Mouse (Mus musculus): Measurements from ENCODE around the gene Ggt1.
"Not testable (repeated sequence)": the region's sequence is repeated elsewhere in the genome, so short reads cannot be mapped to it uniquely, and the experiment has no call there.

The Ggt1 gene

GRCm38 (mm10) chr10:75561071-75561654, at the start of gene Ggt1:
Gene Ggt1, plus strand, starts transcription at chr10:75561604.
- DNase-seq (ENCODE audit: low read depth, low spot score): no peak

GRCm38 (mm10) chr10:75511897-75512296, 49.5 kb upstream of the Ggt1 start:
- DNase-seq (ENCODE audit: low read depth, low spot score): no peak

GRCm38 (mm10) chr10:75512796-75513195, 48.6 kb upstream of the Ggt1 start:
- DNase-seq (ENCODE audit: low read depth, low spot score): no peak

GRCm38 (mm10) chr10:75513306-75514067, 47.9 kb upstream of the Ggt1 start:
- DNase-seq (ENCODE audit: low read depth, low spot score): peak; percentile 29

- no peak for DNase-seq (ENCODE audit: low read depth, low spot score)
Observed at GRCm38 (mm10) chr10:75514361-75514760, 47.0 kb upstream of the Ggt1 start.

- no peak for DNase-seq (ENCODE audit: low read depth, low spot score)
Observed at GRCm38 (mm10) chr10:75515216-75516037, 46.0 kb upstream of the Ggt1 start.

GRCm38 (mm10) chr10:75516038-75516723, 45.2 kb upstream of the Ggt1 start:
- DNase-seq (ENCODE audit: low read depth, low spot score): no peak

- no peak for DNase-seq (ENCODE audit: low read depth, low spot score)
Observed at GRCm38 (mm10) chr10:75516724-75517072, 44.7 kb upstream of the Ggt1 start.

- peak; percentile 94 for DNase-seq (ENCODE audit: low read depth, low spot score)
Observed at GRCm38 (mm10) chr10:75517073-75517757, 44.2 kb upstream of the Ggt1 start, which contains the start of gene Snrpd3. Gene Snrpd3, plus strand, starts transcription at chr10:75517551.

GRCm38 (mm10) chr10:75517758-75518143, 43.7 kb upstream of the Ggt1 start, which contains the start of gene Gucd1:
Gene Gucd1, minus strand, starts transcription at chr10:75517972.
- peak; percentile 96 for DNase-seq (ENCODE audit: low read depth, low spot score)

- DNase-seq (ENCODE audit: low read depth, low spot score): no peak
Observed at GRCm38 (mm10) chr10:75520581-75520980, 40.8 kb upstream of the Ggt1 start.

- no peak for DNase-seq (ENCODE audit: low read depth, low spot score)
Observed at GRCm38 (mm10) chr10:75521643-75522042, 39.8 kb upstream of the Ggt1 start.

GRCm38 (mm10) chr10:75525450-75525849, 36.0 kb upstream of the Ggt1 start:
- DNase-seq (ENCODE audit: low read depth, low spot score): not testable (repeated sequence)

GRCm38 (mm10) chr10:75530322-75530721, 31.1 kb upstream of the Ggt1 start:
- DNase-seq (ENCODE audit: low read depth, low spot score): no peak

- DNase-seq (ENCODE audit: low read depth, low spot score): no peak
Observed at GRCm38 (mm10) chr10:75531532-75532090, 29.8 kb upstream of the Ggt1 start.

GRCm38 (mm10) chr10:75534216-75534615, 27.2 kb upstream of the Ggt1 start:
- DNase-seq (ENCODE audit: low read depth, low spot score): no peak

GRCm38 (mm10) chr10:75534934-75535333, 26.5 kb upstream of the Ggt1 start:
- no peak for DNase-seq (ENCODE audit: low read depth, low spot score)

- no peak for DNase-seq (ENCODE audit: low read depth, low spot score)
Observed at GRCm38 (mm10) chr10:75535423-75535822, 26.0 kb upstream of the Ggt1 start.

GRCm38 (mm10) chr10:75536123-75536522, 25.3 kb upstream of the Ggt1 start:
- DNase-seq (ENCODE audit: low read depth, low spot score): no peak

- no peak for DNase-seq (ENCODE audit: low read depth, low spot score)
Observed at GRCm38 (mm10) chr10:75547901-75548300, 13.5 kb upstream of the Ggt1 start.

GRCm38 (mm10) chr10:75548486-75548885, 12.9 kb upstream of the Ggt1 start:
- DNase-seq (ENCODE audit: low read depth, low spot score): no peak
